Mouse (Mus musculus) spleen, adult 2 months (tissue): ENCODE data around the gene Eif4a1. TPM values are rescaled to one million over a fixed set of nuclear protein-coding genes. Genes with fewer than 3 reads are reported as not detected.

Experiments
- DNase-seq, 2 experiments: peaks; one replicate each; pipeline versions ENCODE4 v3.0.0 to v3.0.0-alpha.2; 2012 to 2021; ENCODE audit warnings: low spot score in 2 of 2, low read depth in 1 of 2
- H3K27ac ChIP-seq: fragments of 200-500 bp; 2 replicates; pipeline ENCODE4 v1.5.1; 2012; ENCODE audit warnings: low read length, inconsistent platforms; ENCODE audit not compliant: insufficient read depth
- H3K27me3 ChIP-seq: fragments of 200-500 bp; 2 replicates; pipeline ENCODE4 v1.6.1; 2012; ENCODE audit warnings: mild to moderate bottlenecking, moderate library complexity, low read length, inconsistent platforms; ENCODE audit not compliant: control insufficient read depth, insufficient read depth
- H3K36me3 ChIP-seq: fragments of 200-500 bp; 2 replicates; pipeline ENCODE4 v1.6.1; 2012; ENCODE audit warnings: mild to moderate bottlenecking, low read length, inconsistent platforms; ENCODE audit not compliant: control insufficient read depth, insufficient read depth
- H3K4me1 ChIP-seq: fragments of 200-500 bp; 2 replicates; pipeline ENCODE4 v1.6.1; 2011; ENCODE audit warnings: inconsistent platforms; ENCODE audit not compliant: control insufficient read depth, insufficient read depth, insufficient read length
- H3K4me3 ChIP-seq: fragments of 200-500 bp; 2 replicates; pipeline ENCODE4 v1.5.1; 2011; ENCODE audit warnings: mild to moderate bottlenecking, inconsistent platforms; ENCODE audit not compliant: insufficient read depth, insufficient read length; ENCODE audit errors: extremely low read depth
- CTCF ChIP-seq: fragments of 200-500 bp; IDR thresholded peaks from 2 replicates; pipeline ENCODE4 v1.5.1; 2011; ENCODE audit warnings: mild to moderate bottlenecking, inconsistent platforms; ENCODE audit not compliant: insufficient read depth, insufficient read length, insufficient replicate concordance; ENCODE audit errors: extremely low read depth
- POLR2A ChIP-seq: fragments of 200-500 bp; IDR thresholded peaks from 2 replicates; pipeline ENCODE4 v1.6.1; 2011; ENCODE audit warnings: low read depth, low read length, inconsistent platforms
- WGBS: fragments of 180-500 bp; shearing (Covaris S2); methylation state at CpG from one replicate; pipeline ENCODE4 v1.1.7; 2018; 5-methylcytosine and 5-hydroxymethylcytosine counted together
- polyA plus RNA-seq: library from polyadenylated mRNA; depleted of rRNA; stranded (reverse); fragments of >200 nt; gene quantifications from 2 replicates; pipeline ENCODE4 v1.2.3, GENCODE M21; 2012; rRNA removed

Gene Eif4a1
- polyA plus RNA-seq: 172 and 196 TPM in 2 replicates

GRCm38 (mm10) chr11:69672211-69672706, at the start of gene Eif4a1:
Gene Eif4a1 (minus strand): TSS chr11:69672423.
- TF ChIP-seq CTCF (no peak), POLR2A (peak; percentile 97)
- peak; percentile 100 for DNase-seq
- WGBS: under 1% methylated on average over 36 of the region's 36 CpGs
- peak within 1 kb of the TSS; percentile 93 for H3K4me3 ChIP-seq
- H3K36me3 ChIP-seq: peaks cover 39% of the 10 kb centered on the region
- 0 out of 2 replicates have a peak, but pooled peaks cover 7% of the 10 kb centered on the region for H3K4me1 ChIP-seq
- no peaks in the 10 kb centered on the region for H3K27me3 ChIP-seq
- peak within 1 kb of the TSS; percentile 95 for H3K27ac ChIP-seq

DNA sequence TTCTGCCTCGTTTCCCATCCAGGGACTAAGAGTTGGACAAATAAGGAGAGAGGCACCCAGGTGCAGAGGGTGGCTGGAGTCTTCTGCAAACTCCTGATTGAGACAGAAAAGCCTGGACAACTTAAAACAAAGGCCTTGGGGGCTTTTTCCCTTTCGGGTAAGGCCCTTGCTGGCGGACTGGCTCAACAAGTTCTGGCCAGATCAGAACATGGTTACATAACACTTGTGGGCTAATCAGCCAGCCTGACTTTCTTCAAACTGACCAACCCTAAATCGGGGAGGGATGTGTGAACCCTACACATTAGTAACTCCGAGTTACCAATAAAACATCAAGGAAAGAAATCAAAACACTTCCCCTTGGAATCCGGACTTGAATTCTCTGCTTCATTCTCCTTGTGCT, 48.6 kb upstream of the Eif4a1 start:
- no peaks in the 10 kb centered on the region for H3K4me1 ChIP-seq
- H3K36me3 ChIP-seq: no peaks in the 10 kb centered on the region
- no peak overlapping the region for H3K27ac ChIP-seq
- no peak for TF ChIP-seq CTCF
- no peak for TF ChIP-seq POLR2A
- 83% methylated on average over 6 of the region's 6 CpGs for WGBS
- no peak overlapping the region for H3K4me3 ChIP-seq
- no peak for DNase-seq
- H3K27me3 ChIP-seq: no peaks in the 10 kb centered on the region

DNA sequence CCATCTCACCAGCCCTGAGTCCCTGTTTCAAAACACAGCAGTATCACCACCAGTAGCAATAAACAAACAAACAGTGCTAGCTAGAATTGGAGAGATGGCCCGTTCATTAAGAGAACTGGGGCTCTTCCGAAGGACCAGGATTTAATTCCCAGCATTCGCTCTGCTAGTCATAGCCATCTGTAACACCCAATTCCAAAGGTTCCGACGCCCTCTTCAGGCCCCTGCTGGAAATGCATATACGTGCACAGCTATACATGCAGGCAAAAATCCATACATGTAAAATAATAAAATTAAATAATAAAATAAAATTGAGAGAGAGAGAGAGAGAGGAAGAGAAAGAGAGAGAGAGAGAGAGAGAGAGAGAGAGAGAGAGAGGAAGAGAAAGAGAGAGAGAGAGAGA, 47.2 kb upstream of the Eif4a1 start:
- Histone ChIP-seq H3K27ac (no peak overlapping the region), H3K36me3 (no peaks in the 10 kb centered on the region), H3K27me3 (no peaks in the 10 kb centered on the region), H3K4me1 (no peaks in the 10 kb centered on the region), H3K4me3 (no peak overlapping the region)
- TF ChIP-seq CTCF: no peak
- no peak for DNase-seq
- WGBS: 75% methylated on average over 6 of the region's 6 CpGs

DNA sequence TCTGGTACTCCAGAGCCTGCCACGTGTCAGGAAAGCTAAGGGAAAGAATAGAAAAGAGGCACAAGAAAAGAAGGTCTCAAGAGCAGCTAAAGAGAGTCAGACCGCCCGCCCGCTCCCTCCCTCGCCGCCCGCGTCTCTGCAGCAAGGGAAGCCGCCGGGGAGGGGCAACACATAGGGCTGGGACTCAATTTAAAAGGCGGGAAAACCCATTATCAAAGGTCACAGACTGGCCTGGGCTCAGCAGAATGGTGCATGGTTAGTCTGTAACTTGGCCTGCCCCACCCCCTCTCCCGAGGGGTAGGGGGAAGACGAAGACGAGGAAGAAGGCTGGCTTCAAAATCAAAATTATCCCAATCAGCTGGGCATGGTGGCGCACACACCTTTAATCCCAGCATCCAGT, 46.4 kb upstream of the Eif4a1 start:
- 71% methylated on average over 15 of the region's 15 CpGs for WGBS
- Histone ChIP-seq H3K27me3 (no peaks in the 10 kb centered on the region), H3K27ac (no peak overlapping the region), H3K36me3 (no peaks in the 10 kb centered on the region), H3K4me3 (no peak overlapping the region), H3K4me1 (no peaks in the 10 kb centered on the region)
- TF ChIP-seq POLR2A (no peak), CTCF (no peak)
- DNase-seq: no peak

GRCm38 (mm10) chr11:69716953-69717352, 44.7 kb upstream of the Eif4a1 start:
- no peaks in the 10 kb centered on the region for H3K36me3 ChIP-seq
- H3K27ac ChIP-seq: no peak overlapping the region
- H3K4me1 ChIP-seq: no peaks in the 10 kb centered on the region
- no peak for DNase-seq
- TF ChIP-seq CTCF (no peak), POLR2A (no peak)
- H3K27me3 ChIP-seq: no peaks in the 10 kb centered on the region
- WGBS: 86% methylated on average over 4 of the region's 4 CpGs
- no peak overlapping the region for H3K4me3 ChIP-seq

GRCm38 (mm10) chr11:69715929-69716328, 43.7 kb upstream of the Eif4a1 start:
- whole genome bisulfite sequencing: 47% methylated on average over 5 of the region's 5 CpGs
- no peaks in the 10 kb centered on the region for H3K27me3 ChIP-seq
- no peaks in the 10 kb centered on the region for H3K36me3 ChIP-seq
- no peaks in the 10 kb centered on the region for H3K4me1 ChIP-seq
- no peak for TF ChIP-seq CTCF
- TF ChIP-seq POLR2A: no peak
- no peak overlapping the region for H3K4me3 ChIP-seq
- DNase-seq: no peak
- H3K27ac ChIP-seq: no peak overlapping the region

GRCm38 (mm10) chr11:69715482-69715881, 43.3 kb upstream of the Eif4a1 start:
- no peak overlapping the region for H3K4me3 ChIP-seq
- no peak for DNase-seq
- H3K36me3 ChIP-seq: no peaks in the 10 kb centered on the region
- H3K27me3 ChIP-seq: no peaks in the 10 kb centered on the region
- WGBS: 80% methylated on average over 9 of the region's 9 CpGs
- no peak overlapping the region for H3K27ac ChIP-seq
- TF ChIP-seq POLR2A: no peak
- peak; percentile 22; the same call in 1 of the 2 replicates for TF ChIP-seq CTCF
- H3K4me1 ChIP-seq: no peaks in the 10 kb centered on the region
